Mouse (Mus musculus): ENCODE data around the gene Gm5168. TPM values are rescaled to one million over a fixed set of nuclear protein-coding genes. Genes with fewer than 3 reads are reported as not detected.

The Gm5168 gene
- not detected for polyA plus RNA-seq (2014; fragmentation: Illumina TruSeq; extraction: RNeasy Lipid Tissue Mini Kit (QIAGEN cat#74804); ENCODE audit: low read depth, low replicate concordance)

GRCm38 (mm10) chrX:26050941-26051340 lies at the start of gene Gm5168:
TSS of gene Gm5168 (minus strand) at chrX:26051041.

Other genes starting within 250 kb of the Gm5168 start
- gene Gm2012, start 180.3 kb upstream of the Gm5168 start, polyA plus RNA-seq (2014; fragmentation: Illumina TruSeq; extraction: RNeasy Lipid Tissue Mini Kit (QIAGEN cat#74804); ENCODE audit: low read depth, low replicate concordance) = not detected

Measured in adrenal gland, adult 10 weeks (tissue).